Mouse (Mus musculus) midbrain, embryonic 11.5 days (tissue): ENCODE data around the gene Fbxw8. TPM values are rescaled to one million over a fixed set of nuclear protein-coding genes. Genes with fewer than 3 reads are reported as not detected.

Experiments
- ATAC-seq: fragments of 200-750 bp; cut with Nextera tagmentation; 2 replicates; pipeline ENCODE4 v1.8.0; 2017; ENCODE audit warnings: moderate TSS enrichment, moderate library complexity; ENCODE audit not compliant: low FRiP score
- DNase-seq: peaks from one replicate; pipeline ENCODE4 v3.0.0; 2015; ENCODE audit warnings: low spot score; ENCODE audit errors: missing footprints
- H3K27ac ChIP-seq: fragments of 300-500 bp; sonication (generic); 2 replicates; pipeline ENCODE4 v1.5.1; 2014; ENCODE audit warnings: low read depth, low read length
- H3K27me3 ChIP-seq: fragments of 300-500 bp; sonication (generic); 2 replicates; pipeline ENCODE4 v1.6.1; 2014; ENCODE audit warnings: mild to moderate bottlenecking, low read length, moderate library complexity, mixed read lengths; ENCODE audit not compliant: control insufficient read depth, insufficient read depth
- H3K36me3 ChIP-seq: fragments of 300-500 bp; sonication (generic); 2 replicates; pipeline ENCODE4 v1.6.1; 2014; ENCODE audit warnings: mild to moderate bottlenecking, low read length, moderate library complexity, mixed read lengths; ENCODE audit not compliant: control insufficient read depth, insufficient read depth
- H3K4me1 ChIP-seq: fragments of 300-500 bp; sonication (generic); 2 replicates; pipeline ENCODE4 v1.6.1; 2014; ENCODE audit warnings: low read length; ENCODE audit not compliant: control insufficient read depth, insufficient read depth
- H3K4me2 ChIP-seq: fragments of 300-500 bp; sonication (generic); 2 replicates; pipeline ENCODE4 v1.6.1; 2014; ENCODE audit warnings: mild to moderate bottlenecking, moderate library complexity
- H3K4me3 ChIP-seq: fragments of 300-500 bp; sonication (generic); 2 replicates; pipeline ENCODE4 v1.5.1; 2014; ENCODE audit warnings: low read depth, low read length
- H3K9ac ChIP-seq: fragments of 300-500 bp; sonication (generic); 2 replicates; pipeline ENCODE4 v1.6.1; 2014; ENCODE audit warnings: low read length
- H3K9me3 ChIP-seq: fragments of 300-500 bp; sonication (generic); 2 replicates; pipeline ENCODE4 v1.6.1; 2016; ENCODE audit warnings: low read length; ENCODE audit not compliant: control insufficient read depth
- WGBS: fragments of 180-500 bp; shearing (Covaris S2); extraction: QIAGEN DNeasy Blood & Tissue Kit; methylation state at CpG from one replicate; pipeline ENCODE4 v1.1.7; 2014; 5-methylcytosine and 5-hydroxymethylcytosine counted together
- polyA plus RNA-seq: library from polyadenylated mRNA; unstranded; fragments of >200 nt; fragmentation: Nextera tagmentation; extraction: Ambion mirVana; gene quantifications from 2 replicates; pipeline ENCODE4 v1.2.1, GENCODE M21; 2014

Gene Fbxw8
- polyA plus RNA-seq, 1 experiment from 2014 or later = 21.1 TPM

DNA sequence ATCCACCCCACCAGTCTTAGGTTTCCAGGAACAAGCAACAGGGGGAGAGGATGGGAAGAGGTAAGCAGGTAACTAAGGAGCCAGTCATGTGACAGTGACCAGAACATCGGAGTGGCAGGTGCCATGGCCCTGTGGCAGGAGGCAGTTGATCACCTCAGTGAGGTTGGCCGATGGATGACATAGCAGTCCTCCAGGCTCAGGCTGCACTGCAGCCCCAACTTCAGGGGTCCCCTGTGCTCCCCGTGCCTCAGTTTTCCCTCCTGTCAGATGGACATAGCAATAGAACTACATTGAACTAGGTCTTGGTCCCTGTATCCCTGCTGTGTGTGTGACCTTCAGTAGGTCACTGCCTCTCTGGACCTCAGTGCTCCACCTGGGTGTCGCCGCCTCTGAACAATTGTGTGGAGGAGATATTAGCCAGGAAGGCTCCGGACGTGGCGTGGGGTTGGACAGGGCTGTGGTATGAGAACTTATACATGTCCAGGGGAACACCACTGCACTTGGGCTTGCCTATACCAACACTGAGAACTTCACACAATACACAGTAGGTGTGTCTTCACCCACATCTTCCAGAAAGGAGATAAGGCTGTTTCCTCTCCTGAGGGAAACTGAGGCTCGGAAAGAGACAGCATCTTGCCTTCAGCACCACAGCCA is 125.1 kb downstream of the Fbxw8 start:
- no peaks in the 10 kb centered on the region for H3K9me3 ChIP-seq
- no peak overlapping the region for H3K4me3 ChIP-seq
- H3K4me1 ChIP-seq = peaks cover 19% of the 10 kb centered on the region
- no peak overlapping the region for H3K4me2 ChIP-seq
- no peak overlapping the region for H3K27ac ChIP-seq
- 86% methylated on average over 9 of the region's 9 CpGs for WGBS
- H3K27me3 ChIP-seq = peaks cover 51% of the 10 kb centered on the region
- ATAC-seq = no peak
- no peak for DNase-seq
- no peaks in the 10 kb centered on the region for H3K36me3 ChIP-seq
- H3K9ac ChIP-seq = no peak overlapping the region

DNA sequence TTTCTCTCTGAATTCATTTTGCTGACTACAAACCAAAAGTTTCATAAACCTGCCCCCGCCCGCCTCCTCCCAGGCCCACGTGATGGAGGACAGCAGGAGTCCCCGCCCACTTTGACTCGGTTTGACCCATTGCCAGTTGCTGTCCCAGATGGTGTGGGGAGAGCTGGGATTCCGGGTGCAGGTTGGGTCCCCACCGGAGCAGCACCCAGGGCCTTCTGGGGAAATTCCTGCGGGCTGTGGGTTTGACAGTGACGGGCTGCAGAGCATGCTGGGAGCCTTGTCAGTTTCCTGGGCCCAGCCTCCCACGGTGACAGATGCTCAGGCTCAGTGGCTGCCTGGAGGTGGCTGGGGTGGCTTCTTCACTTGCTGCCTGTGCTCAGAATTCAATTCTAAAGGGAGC is 125.8 kb downstream of the Fbxw8 start:
- H3K4me1 ChIP-seq = peaks cover 19% of the 10 kb centered on the region
- WGBS = 3% methylated on average over 10 of the region's 10 CpGs
- H3K9ac ChIP-seq = no peak overlapping the region
- H3K4me2 ChIP-seq = peak overlapping the region; percentile 31; the same call in 1 of the 2 replicates
- no peak for DNase-seq
- H3K27ac ChIP-seq = no peak overlapping the region
- peaks cover 51% of the 10 kb centered on the region for H3K27me3 ChIP-seq
- H3K36me3 ChIP-seq = no peaks in the 10 kb centered on the region
- ATAC-seq = peak; percentile 8; the same call in 1 of the 2 replicates
- H3K4me3 ChIP-seq = peak overlapping the region; percentile 58
- H3K9me3 ChIP-seq = no peaks in the 10 kb centered on the region

DNA sequence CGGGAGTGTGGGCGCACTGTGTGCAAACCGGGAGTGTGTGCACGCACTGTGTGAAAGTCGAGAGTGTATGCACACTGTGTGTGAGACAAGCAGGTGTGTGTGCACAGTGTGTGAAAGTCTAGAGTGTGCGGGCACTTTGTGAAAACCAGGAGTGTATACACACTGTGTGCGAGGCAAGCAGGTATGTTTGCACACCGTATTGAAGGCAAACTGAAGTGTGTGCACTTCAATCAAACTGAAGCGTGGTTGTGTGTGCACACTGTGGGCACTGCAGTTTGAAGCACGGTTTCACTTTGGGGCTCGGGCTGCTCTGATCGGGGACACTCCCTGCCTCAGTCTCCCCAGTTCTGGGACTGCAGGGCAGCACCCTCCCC is 126.2 kb downstream of the Fbxw8 start:
- 7% methylated on average over 12 of the region's 12 CpGs for WGBS
- Histone ChIP-seq H3K9ac (no peak overlapping the region), H3K36me3 (no peaks in the 10 kb centered on the region), H3K9me3 (no peaks in the 10 kb centered on the region), H3K4me3 (peak overlapping the region; percentile 58), H3K27me3 (peaks cover 51% of the 10 kb centered on the region), H3K4me1 (peaks cover 19% of the 10 kb centered on the region), H3K4me2 (peak overlapping the region; percentile 31), H3K27ac (no peak overlapping the region)
- no peak for DNase-seq
- ATAC-seq = no peak; the same call in 1 of the 2 replicates

DNA sequence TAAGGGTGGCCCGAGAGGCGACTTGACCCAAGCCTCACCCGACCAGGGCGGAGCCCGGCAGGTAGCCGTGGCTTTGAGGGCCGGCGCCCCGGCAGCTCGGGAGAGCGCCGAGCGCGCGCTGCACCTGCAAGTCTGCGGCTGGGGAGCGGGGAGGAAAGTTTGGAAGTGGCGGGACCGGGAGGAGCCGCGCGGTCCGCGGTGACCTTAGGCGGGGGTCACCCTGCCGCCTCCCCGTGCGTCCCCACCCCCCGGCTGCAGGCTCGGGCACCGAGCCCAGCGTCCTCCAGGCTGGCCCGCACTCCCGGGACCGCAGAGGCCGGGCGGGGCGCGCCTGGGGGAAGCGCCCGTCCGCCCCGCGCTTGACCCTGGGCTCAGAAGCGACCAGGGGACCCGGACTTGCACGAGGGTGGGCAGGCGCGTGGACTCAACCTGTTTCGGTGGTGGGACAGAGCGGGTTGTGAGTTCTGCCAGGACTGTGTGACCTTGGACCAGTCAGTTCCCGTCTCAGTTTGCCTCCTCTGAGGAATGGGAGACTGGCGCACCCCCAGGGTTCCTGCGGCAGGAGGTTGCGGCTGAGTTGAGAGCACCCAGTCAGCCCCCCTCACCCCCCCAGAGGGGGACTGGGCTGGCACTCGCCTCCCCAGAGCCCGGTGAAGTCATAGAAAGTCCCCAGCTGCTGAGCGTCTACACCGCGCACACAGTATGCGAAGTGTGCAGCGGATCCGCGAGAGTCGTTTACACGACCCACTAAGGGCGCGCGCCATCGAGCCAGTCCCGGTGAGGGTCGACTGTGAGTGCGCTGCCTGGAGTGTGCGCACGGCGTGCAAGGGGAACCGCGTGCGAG is 126.9 kb downstream of the Fbxw8 start:
- Histone ChIP-seq H3K4me1 (peaks cover 19% of the 10 kb centered on the region), H3K9ac (peak overlapping the region; percentile 44; the same call in 1 of the 2 replicates), H3K4me3 (peak overlapping the region; percentile 58), H3K9me3 (no peaks in the 10 kb centered on the region), H3K27ac (no peak overlapping the region), H3K36me3 (no peaks in the 10 kb centered on the region), H3K4me2 (peak overlapping the region; percentile 97), H3K27me3 (peaks cover 51% of the 10 kb centered on the region)
- peak; percentile 89 for DNase-seq
- 2% methylated on average over 79 of the region's 79 CpGs for WGBS
- peak; percentile 30; the same call in 1 of the 2 replicates for ATAC-seq

DNA sequence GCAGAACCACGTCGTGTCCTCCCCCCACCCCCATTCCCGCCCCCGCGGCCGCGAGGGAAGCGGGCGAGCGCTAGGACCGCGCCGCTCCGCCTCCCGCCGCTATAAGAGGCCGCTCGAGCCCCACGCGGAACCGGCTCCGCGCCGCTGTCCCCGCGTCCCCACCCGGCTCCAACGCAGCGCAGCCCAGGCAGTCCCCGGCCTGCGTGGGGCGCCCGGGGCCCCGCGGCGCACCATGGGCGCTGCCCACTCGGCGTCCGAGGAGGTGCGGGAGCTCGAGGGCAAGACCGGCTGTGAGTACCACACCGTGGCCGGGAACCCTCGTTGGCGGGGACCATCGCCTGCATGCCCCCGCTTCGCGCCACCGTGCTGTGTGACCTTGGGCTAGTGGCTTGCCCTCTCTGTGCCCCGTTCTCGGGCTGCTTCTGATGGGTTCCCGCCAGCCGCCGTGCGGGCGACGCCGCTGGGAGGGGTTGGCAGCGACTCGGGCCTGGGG is 127.5 kb downstream of the Fbxw8 start, which contains the start of gene Tesc:
Gene Tesc (plus strand): TSS at position 46 of the 493 bp plus-strand sequence.
- under 1% methylated on average over 54 of the region's 63 CpGs for WGBS
- H3K4me3 ChIP-seq = peak within 1 kb of the TSS; percentile 58
- H3K27me3 ChIP-seq = peaks cover 51% of the 10 kb centered on the region
- H3K4me2 ChIP-seq = peak within 1 kb of the TSS; percentile 97
- peaks cover 19% of the 10 kb centered on the region for H3K4me1 ChIP-seq
- no peaks in the 10 kb centered on the region for H3K36me3 ChIP-seq
- no peaks in the 10 kb centered on the region for H3K9me3 ChIP-seq
- H3K9ac ChIP-seq = peak within 1 kb of the TSS; percentile 44; the same call in 1 of the 2 replicates
- ATAC-seq (peak; percentile 6; the same call in 1 of the 2 replicates), DNase-seq (peak; percentile 92)
- no peak within 1 kb of the TSS for H3K27ac ChIP-seq

DNA sequence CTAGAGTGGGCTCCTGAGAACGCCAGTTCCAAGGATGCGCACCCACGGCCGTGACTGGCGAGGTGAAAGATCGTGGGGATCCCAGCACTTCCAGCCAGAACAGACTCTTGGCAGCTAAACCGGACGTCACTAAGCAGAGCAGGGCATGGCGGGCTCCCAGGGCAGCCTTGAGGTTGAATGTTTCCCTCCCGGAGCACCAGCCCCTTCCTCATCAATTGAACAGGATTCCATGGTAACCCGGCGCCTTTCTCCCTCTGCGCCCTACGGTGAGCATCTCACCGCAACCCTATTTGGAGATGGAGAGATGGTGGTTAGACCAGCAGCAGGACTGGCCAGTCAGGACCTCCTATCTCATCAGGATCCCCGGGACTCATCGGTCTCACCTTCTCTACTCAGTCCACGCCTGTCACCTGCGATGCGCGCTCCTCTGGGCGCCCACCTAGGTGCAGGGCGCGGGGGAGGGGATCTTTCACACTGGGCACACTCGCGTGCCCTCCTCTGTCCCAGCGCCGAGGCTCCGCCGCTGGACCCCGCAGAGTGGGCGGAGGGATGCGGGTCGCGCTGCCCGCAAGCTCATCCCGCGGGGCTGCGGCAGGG is 128.1 kb downstream of the Fbxw8 start:
- ATAC-seq (peak; percentile 22; the same call in 1 of the 2 replicates), DNase-seq (peak; percentile 93)
- Histone ChIP-seq H3K36me3 (no peaks in the 10 kb centered on the region), H3K9ac (peak overlapping the region; percentile 44; the same call in 1 of the 2 replicates), H3K4me3 (peak overlapping the region; percentile 58), H3K27ac (no peak overlapping the region), H3K4me2 (peak overlapping the region; percentile 97), H3K27me3 (peaks cover 51% of the 10 kb centered on the region), H3K4me1 (peaks cover 19% of the 10 kb centered on the region), H3K9me3 (no peaks in the 10 kb centered on the region)
- WGBS = under 1% methylated on average over 37 of the region's 39 CpGs

DNA sequence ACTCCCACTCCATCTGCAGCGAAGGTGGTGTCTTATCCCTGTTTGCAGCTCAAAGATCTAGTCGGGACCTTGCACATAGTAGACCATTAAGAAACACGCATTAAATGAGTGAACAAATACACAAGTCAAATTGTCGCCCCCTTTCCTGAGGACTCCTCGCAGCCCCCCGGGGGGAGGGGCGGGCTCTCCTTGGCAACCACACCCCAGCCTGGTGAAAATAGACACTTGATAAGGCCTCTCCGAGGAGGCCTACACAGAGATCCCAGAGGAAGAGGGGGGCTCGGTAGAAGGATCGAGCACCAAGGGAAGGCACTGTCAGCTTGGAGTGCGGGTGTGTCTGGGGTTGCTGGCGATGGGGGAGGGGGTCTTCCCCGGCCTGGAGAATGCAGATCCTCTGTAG is 128.9 kb downstream of the Fbxw8 start:
- Histone ChIP-seq H3K4me1 (peaks cover 19% of the 10 kb centered on the region), H3K9me3 (no peaks in the 10 kb centered on the region), H3K4me3 (no peak overlapping the region), H3K9ac (no peak overlapping the region), H3K27me3 (peaks cover 51% of the 10 kb centered on the region), H3K27ac (no peak overlapping the region), H3K4me2 (no peak overlapping the region), H3K36me3 (no peaks in the 10 kb centered on the region)
- 1% methylated on average over 13 of the region's 13 CpGs for WGBS
- ATAC-seq (no peak), DNase-seq (peak; percentile 89)

DNA sequence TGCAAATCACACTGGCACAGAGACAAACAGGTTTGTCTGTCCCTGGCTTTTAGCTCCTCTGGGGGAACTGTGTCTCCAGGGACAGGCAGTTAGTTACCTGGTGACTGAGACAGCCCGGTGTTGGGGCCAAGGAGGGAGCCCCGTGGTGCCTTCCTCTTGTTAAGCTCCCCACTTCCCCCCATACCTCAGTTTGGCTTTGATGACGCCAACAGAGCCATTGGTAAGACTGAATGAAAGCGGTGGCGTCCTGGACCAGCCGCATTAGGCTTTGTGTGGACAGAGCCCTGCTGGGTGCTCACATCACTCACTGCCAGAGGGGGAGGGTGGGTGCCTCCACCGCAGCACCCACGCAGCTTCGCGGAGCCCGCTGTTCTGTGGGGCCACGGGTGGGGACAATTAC is 129.4 kb downstream of the Fbxw8 start:
- WGBS = 4% methylated on average over 12 of the region's 12 CpGs
- H3K4me3 ChIP-seq = no peak overlapping the region
- H3K4me2 ChIP-seq = no peak overlapping the region
- H3K4me1 ChIP-seq = peaks cover 19% of the 10 kb centered on the region
- H3K9ac ChIP-seq = no peak overlapping the region
- H3K27me3 ChIP-seq = peaks cover 51% of the 10 kb centered on the region
- H3K27ac ChIP-seq = no peak overlapping the region
- no peaks in the 10 kb centered on the region for H3K36me3 ChIP-seq
- DNase-seq = peak; percentile 86
- H3K9me3 ChIP-seq = no peaks in the 10 kb centered on the region
- ATAC-seq = no peak
